Mouse (Mus musculus): ENCODE results near the gene Usp53.

Gene Usp53

GRCm38 (mm10) chr3:122887505-122888301 is 96.6 kb downstream of the Usp53 start:
- DNase-seq (ENCODE audit: low spot score) = no peak

Measured in spleen, adult 12 weeks (tissue).